Mouse (Mus musculus) liver, adult 2 months (tissue): ENCODE results near the gene Ifitm3.

Experiments used
- CTCF ChIP-seq: fragments of 200-500 bp; IDR thresholded peaks from 2 replicates; pipeline ENCODE4 v1.5.1; 2011; ENCODE audit warnings: low read depth, low read length, control low read depth
- POLR2A ChIP-seq: fragments of 200-500 bp; IDR thresholded peaks from 2 replicates; pipeline ENCODE4 v1.6.1; 2011; ENCODE audit warnings: low read length, control low read depth; ENCODE audit not compliant: insufficient read depth; ENCODE audit errors: extremely low read depth

GRCm38 (mm10) chr7:141040867-141041606 is 30.5 kb upstream of the Ifitm3 start:
- TF ChIP-seq CTCF: no peak
- no peak for TF ChIP-seq POLR2A
